Mouse (Mus musculus): ENCODE results near the gene Car5a. TPM values are rescaled to one million over a fixed set of nuclear protein-coding genes. Genes with fewer than 3 reads are reported as not detected.

The Car5a gene
- polyA plus RNA-seq, 1 experiment from 2014 or later: 0.23 TPM

- H3K4me1 ChIP-seq: peaks cover 29% of the 10 kb centered on the region
- H3K4me3 ChIP-seq: no peak overlapping the region
- H3K9ac ChIP-seq (replicated peaks): no peak overlapping the region
- no peaks in the 10 kb centered on the region for H3K9me3 ChIP-seq
- 0 out of 2 replicates have a peak overlapping the region, but pooled peaks have one; percentile 83 for H3K27ac ChIP-seq (replicated peaks)
- ATAC-seq (ENCODE audit: low FRiP score, low read depth): no peak
- WGBS: 86% methylated on average over 7 of the region's 7 CpGs
- H3K27me3 ChIP-seq: 0 out of 2 replicates have a peak, but pooled peaks cover 10% of the 10 kb centered on the region
- H3K4me2 ChIP-seq (replicated peaks): no peak overlapping the region
- no peaks in the 10 kb centered on the region for H3K36me3 ChIP-seq
Measured at GRCm38 (mm10) chr8:121946351-121946750, 1.6 kb upstream of the Car5a start.

- 86% methylated on average over 8 of the region's 8 CpGs for WGBS
- Histone ChIP-seq H3K4me1 (peaks cover 22% of the 10 kb centered on the region), H3K4me3 (no peak overlapping the region), H3K27me3 (0 out of 2 replicates have a peak, but pooled peaks cover 10% of the 10 kb centered on the region), H3K4me2 (replicated peaks) (no peak overlapping the region), H3K27ac (replicated peaks) (no peak overlapping the region), H3K9ac (replicated peaks) (no peak overlapping the region), H3K36me3 (no peaks in the 10 kb centered on the region), H3K9me3 (no peaks in the 10 kb centered on the region)
- no peak for ATAC-seq (ENCODE audit: low FRiP score, low read depth)
Measured at GRCm38 (mm10) chr8:121943716-121944115, 988 bp downstream of the Car5a start.

- Histone ChIP-seq H3K27ac (replicated peaks) (no peak overlapping the region), H3K36me3 (no peaks in the 10 kb centered on the region), H3K4me3 (no peak overlapping the region), H3K4me2 (replicated peaks) (no peak overlapping the region), H3K9ac (replicated peaks) (no peak overlapping the region), H3K9me3 (no peaks in the 10 kb centered on the region), H3K27me3 (0 out of 2 replicates have a peak, but pooled peaks cover 10% of the 10 kb centered on the region), H3K4me1 (peaks cover 16% of the 10 kb centered on the region)
- ATAC-seq (ENCODE audit: low FRiP score, low read depth): no peak
- 33% methylated on average over 2 of the region's 2 CpGs for WGBS
Measured at GRCm38 (mm10) chr8:121943057-121943540, 1.6 kb downstream of the Car5a start.

- Histone ChIP-seq H3K27ac (replicated peaks) (no peak overlapping the region), H3K4me2 (replicated peaks) (no peak overlapping the region), H3K27me3 (no peaks in the 10 kb centered on the region), H3K4me1 (peaks cover 16% of the 10 kb centered on the region), H3K9ac (replicated peaks) (no peak overlapping the region), H3K9me3 (no peaks in the 10 kb centered on the region), H3K4me3 (no peak overlapping the region), H3K36me3 (no peaks in the 10 kb centered on the region)
- 88% methylated on average over 7 of the region's 7 CpGs for WGBS
- no peak for ATAC-seq (ENCODE audit: low FRiP score, low read depth)
Measured at GRCm38 (mm10) chr8:121938732-121939131, 6.0 kb downstream of the Car5a start.

GRCm38 (mm10) chr8:121936391-121936790 is 8.3 kb downstream of the Car5a start:
- ATAC-seq (ENCODE audit: low FRiP score, low read depth): no peak
- H3K36me3 ChIP-seq: no peaks in the 10 kb centered on the region
- H3K4me3 ChIP-seq: no peak overlapping the region
- no peak overlapping the region for H3K4me2 ChIP-seq (replicated peaks)
- no peaks in the 10 kb centered on the region for H3K27me3 ChIP-seq
- no peak overlapping the region for H3K9ac ChIP-seq (replicated peaks)
- WGBS: 87% methylated on average over 14 of the region's 14 CpGs
- no peak overlapping the region for H3K27ac ChIP-seq (replicated peaks)
- H3K4me1 ChIP-seq: peaks cover 16% of the 10 kb centered on the region
- H3K9me3 ChIP-seq: no peaks in the 10 kb centered on the region

- Histone ChIP-seq H3K4me2 (replicated peaks) (no peak overlapping the region), H3K4me3 (no peak overlapping the region)
- WGBS: 43% methylated on average over 12 of the region's 12 CpGs
Measured at GRCm38 (mm10) chr8:121935341-121936294, 9.1 kb downstream of the Car5a start.

GRCm38 (mm10) chr8:121934923-121935322 is 9.8 kb downstream of the Car5a start:
- Histone ChIP-seq H3K27ac (replicated peaks) (peak overlapping the region; percentile 63), H3K4me1 (peaks cover 16% of the 10 kb centered on the region), H3K9me3 (no peaks in the 10 kb centered on the region), H3K36me3 (no peaks in the 10 kb centered on the region), H3K4me2 (replicated peaks) (no peak overlapping the region), H3K9ac (replicated peaks) (no peak overlapping the region; the same call in 1 of the 2 replicates), H3K4me3 (no peak overlapping the region), H3K27me3 (no peaks in the 10 kb centered on the region)
- ATAC-seq (ENCODE audit: low FRiP score, low read depth): 0 out of 2 replicates have a peak, but pooled peaks have one; percentile 28

More at GRCm38 (mm10) chr8:121935341-121936294, 9.1 kb downstream of the Car5a start:
- Histone ChIP-seq H3K9ac (replicated peaks) (no peak overlapping the region; the same call in 1 of the 2 replicates), H3K27me3 (no peaks in the 10 kb centered on the region), H3K36me3 (no peaks in the 10 kb centered on the region), H3K4me1 (peaks cover 16% of the 10 kb centered on the region), H3K9me3 (no peaks in the 10 kb centered on the region), H3K27ac (replicated peaks) (peak overlapping the region; percentile 63)
- ATAC-seq (ENCODE audit: low FRiP score, low read depth): peak; percentile 89

- peak overlapping the region; percentile 63 for H3K27ac ChIP-seq (replicated peaks)
- 35% methylated on average over 4 of the region's 4 CpGs for WGBS
Measured at GRCm38 (mm10) chr8:121934506-121934905, 10.2 kb downstream of the Car5a start.

GRCm38 (mm10) chr8:121932668-121933520 is 11.8 kb downstream of the Car5a start:
- Histone ChIP-seq H3K4me3 (no peak overlapping the region), H3K9me3 (no peaks in the 10 kb centered on the region), H3K4me2 (replicated peaks) (no peak overlapping the region), H3K9ac (replicated peaks) (no peak overlapping the region), H3K27ac (replicated peaks) (no peak overlapping the region), H3K27me3 (no peaks in the 10 kb centered on the region), H3K4me1 (peaks cover 16% of the 10 kb centered on the region), H3K36me3 (no peaks in the 10 kb centered on the region)
- 84% methylated on average over 14 of the region's 14 CpGs for WGBS
- ATAC-seq (ENCODE audit: low FRiP score, low read depth): no peak

More at GRCm38 (mm10) chr8:121934506-121934905, 10.2 kb downstream of the Car5a start:
- Histone ChIP-seq H3K4me3 (no peak overlapping the region), H3K4me2 (replicated peaks) (no peak overlapping the region), H3K9ac (replicated peaks) (no peak overlapping the region), H3K4me1 (peaks cover 16% of the 10 kb centered on the region), H3K9me3 (no peaks in the 10 kb centered on the region), H3K36me3 (no peaks in the 10 kb centered on the region), H3K27me3 (no peaks in the 10 kb centered on the region)
- ATAC-seq (ENCODE audit: low FRiP score, low read depth): 0 out of 2 replicates have a peak, but pooled peaks have one; percentile 32

- no peaks in the 10 kb centered on the region for H3K36me3 ChIP-seq
- no peaks in the 10 kb centered on the region for H3K27me3 ChIP-seq
- WGBS: 78% methylated on average over 12 of the region's 12 CpGs
- no peak overlapping the region for H3K9ac ChIP-seq (replicated peaks)
- no peaks in the 10 kb centered on the region for H3K9me3 ChIP-seq
- H3K4me3 ChIP-seq: no peak overlapping the region
- ATAC-seq (ENCODE audit: low FRiP score, low read depth): no peak
- peaks cover 16% of the 10 kb centered on the region for H3K4me1 ChIP-seq
- no peak overlapping the region for H3K4me2 ChIP-seq (replicated peaks)
- H3K27ac ChIP-seq (replicated peaks): no peak overlapping the region
Measured at GRCm38 (mm10) chr8:121932026-121932667, 12.6 kb downstream of the Car5a start.

GRCm38 (mm10) chr8:121931571-121931970 is 13.1 kb downstream of the Car5a start:
- H3K9ac ChIP-seq (replicated peaks): no peak overlapping the region
- ATAC-seq (ENCODE audit: low FRiP score, low read depth): no peak
- no peak overlapping the region for H3K27ac ChIP-seq (replicated peaks)
- H3K27me3 ChIP-seq: no peaks in the 10 kb centered on the region
- WGBS: 87% methylated on average over 7 of the region's 7 CpGs
- no peaks in the 10 kb centered on the region for H3K9me3 ChIP-seq
- peaks cover 16% of the 10 kb centered on the region for H3K4me1 ChIP-seq
- no peak overlapping the region for H3K4me3 ChIP-seq
- H3K4me2 ChIP-seq (replicated peaks): no peak overlapping the region
- H3K36me3 ChIP-seq: no peaks in the 10 kb centered on the region

Measured in midbrain, embryonic 12.5 days (tissue).